Mouse (Mus musculus): ENCODE data around the gene Mapre3.

The Mapre3 gene

DNA sequence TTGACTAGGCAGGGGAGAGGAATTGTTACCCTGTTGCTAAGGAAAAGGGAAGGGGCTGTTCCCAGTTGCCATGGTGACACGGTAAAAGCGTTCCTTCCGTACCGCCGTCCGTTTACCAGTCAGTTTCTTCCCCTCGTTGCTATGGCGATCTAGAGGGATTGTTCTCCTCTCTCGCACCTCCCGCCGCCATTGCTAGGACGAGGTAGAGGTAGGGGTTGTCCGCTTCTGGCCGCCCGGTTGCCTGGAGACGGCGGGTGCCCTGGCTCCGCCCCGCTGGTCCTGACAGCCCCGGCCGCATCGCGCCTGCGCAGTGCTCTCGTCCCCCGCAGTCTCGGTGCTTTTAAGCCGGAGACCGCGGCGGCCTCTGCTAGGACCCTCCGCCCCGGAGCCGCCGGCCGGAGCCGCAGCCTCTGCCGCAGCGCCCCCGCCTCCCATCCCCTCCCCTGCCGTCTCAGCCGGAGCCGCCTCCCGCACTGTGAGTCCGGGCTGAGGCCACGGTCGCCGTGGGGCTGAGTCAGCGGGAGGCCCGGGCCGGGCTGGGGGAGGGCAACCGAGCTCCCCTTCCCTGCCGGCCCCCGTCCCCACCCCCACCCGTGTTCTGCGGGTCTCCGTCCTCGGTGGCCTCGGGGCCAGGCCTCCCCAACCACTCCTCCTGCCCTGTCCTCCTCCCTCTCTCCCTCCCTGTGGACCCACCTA is at the start of gene Mapre3:
Gene Mapre3 (plus strand): TSS at position 218 of the 696 bp plus-strand sequence.
- peak; percentile 73 for DNase-seq (ENCODE audit: low read depth)

DNA sequence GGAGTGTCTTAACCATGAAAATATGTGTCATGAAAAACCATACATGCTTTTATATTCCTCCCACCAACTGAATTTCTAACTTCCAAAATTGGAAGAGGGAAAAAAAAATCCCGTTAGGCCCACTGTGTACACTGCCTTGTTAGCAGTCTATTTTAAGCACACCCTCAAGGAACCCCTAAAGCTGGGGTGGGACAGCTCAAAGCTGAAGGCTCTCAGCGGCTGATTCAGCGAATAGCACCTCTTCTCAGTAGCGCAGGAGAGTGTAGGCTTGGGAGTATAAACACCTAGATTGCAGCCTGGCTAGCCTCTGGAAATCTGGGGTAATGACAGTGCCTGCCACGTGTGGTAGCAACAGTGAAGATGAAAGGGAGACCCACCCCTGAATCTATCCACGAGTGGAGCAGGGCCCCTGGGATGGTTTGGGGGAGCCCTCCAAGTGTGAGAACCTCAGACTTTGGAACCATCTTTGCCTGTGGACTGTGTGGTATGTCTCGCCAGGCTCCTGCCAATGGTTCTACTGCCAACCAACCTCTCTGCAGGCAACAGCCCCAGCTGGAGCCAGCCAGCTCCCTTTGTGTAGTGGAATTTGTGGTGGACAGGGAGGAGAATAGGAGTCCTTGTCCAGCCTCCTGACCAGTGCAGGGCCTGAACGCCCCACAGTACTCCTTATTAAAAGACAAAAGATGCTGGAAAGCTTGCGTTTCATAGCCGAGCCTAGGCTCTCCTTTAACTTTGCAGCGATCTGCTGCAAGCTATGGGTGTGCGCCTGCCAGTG is 48.7 kb upstream of the Mapre3 start:
- peak; percentile 56 for DNase-seq (ENCODE audit: low read depth)

DNA sequence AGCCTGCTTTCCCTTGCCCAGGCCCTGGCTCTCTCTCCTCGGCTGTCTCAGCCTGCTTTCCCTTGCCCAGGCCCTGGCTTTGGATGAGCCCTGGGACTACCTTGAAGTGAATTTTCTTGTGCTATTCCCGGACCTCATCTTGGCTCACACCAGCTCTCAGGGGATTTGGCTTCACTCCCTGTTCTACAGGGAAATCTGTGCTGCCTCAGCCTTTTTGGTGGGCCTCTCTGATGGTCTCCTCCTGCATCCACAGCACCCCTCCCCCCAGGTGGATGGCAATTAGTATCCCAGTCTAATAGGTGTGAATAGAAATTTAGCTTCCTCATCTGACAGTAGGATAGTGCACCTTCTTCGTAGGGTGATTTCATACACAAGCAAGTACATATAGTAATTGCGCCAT is 46.4 kb upstream of the Mapre3 start:
- peak; percentile 15 for DNase-seq (ENCODE audit: low read depth)

- peak; percentile 19 for DNase-seq (ENCODE audit: low read depth)
Measured at GRCm38 (mm10) chr5:30768598-30768997, 45.8 kb upstream of the Mapre3 start.

DNA sequence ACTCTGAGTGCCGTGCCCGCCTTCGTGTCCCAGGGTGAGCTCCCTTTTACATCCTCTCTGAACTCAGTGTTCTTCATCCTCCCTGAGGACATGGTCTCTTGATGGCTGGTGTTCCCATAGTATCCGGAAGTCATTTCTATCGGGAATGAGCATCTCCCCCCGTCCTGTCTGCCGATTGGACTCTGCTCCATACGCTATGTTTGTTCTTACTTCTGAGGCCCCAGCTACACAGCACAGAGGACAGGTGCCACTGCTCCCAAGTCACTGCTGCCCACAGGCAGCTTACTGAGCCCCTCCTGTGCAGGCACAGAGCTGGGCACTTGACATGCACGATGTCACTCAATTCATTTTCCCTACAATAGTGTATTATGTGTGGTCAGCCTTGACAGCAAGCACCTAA is 45.4 kb upstream of the Mapre3 start:
- no peak for DNase-seq (ENCODE audit: low read depth)

DNA sequence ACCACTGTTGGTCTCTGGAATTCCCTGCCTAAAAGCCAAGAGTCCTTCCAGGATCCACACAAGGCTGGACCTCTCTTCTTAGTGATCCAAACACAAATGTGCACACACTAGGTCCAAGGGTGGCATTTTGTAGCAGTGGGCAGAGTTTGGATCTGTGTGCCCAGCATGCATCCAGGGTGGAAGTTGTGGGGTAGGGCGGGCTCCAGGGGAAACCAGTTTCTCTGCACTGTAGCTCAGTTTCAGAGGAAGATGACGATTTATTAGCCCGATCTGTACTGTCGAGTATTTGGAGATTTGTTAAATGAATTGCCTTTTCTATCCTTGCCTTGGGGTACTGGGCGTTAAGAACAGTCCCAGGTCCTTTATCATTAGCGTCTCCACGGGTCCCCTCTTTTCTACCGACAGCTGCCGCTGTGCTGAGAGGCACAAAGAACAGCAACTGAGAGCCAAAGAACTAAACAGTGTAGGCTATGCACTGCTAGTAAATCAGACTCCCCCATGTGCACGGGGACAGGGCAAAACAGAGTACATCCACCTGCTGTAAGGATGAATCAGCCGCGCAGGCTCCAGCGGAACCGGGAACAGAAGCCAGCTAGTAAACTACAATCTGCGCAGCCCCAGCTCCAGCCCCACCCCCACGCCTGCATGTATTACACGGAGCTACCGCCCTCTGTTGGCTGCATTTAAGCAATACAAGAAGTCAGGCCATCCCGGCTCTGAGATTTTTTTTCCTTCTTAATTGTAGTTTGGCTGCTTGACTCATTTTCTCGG is 39.7 kb upstream of the Mapre3 start:
- peak; percentile 63 for DNase-seq (ENCODE audit: low read depth)

- DNase-seq (ENCODE audit: low read depth), result no peak
Measured at GRCm38 (mm10) chr5:30780699-30781098, 33.7 kb upstream of the Mapre3 start.

- no peak for DNase-seq (ENCODE audit: low read depth)
Measured at GRCm38 (mm10) chr5:30781147-30781546, 33.3 kb upstream of the Mapre3 start.

GRCm38 (mm10) chr5:30787381-30787780 is 27.1 kb upstream of the Mapre3 start:
- no peak for DNase-seq (ENCODE audit: low read depth)

DNA sequence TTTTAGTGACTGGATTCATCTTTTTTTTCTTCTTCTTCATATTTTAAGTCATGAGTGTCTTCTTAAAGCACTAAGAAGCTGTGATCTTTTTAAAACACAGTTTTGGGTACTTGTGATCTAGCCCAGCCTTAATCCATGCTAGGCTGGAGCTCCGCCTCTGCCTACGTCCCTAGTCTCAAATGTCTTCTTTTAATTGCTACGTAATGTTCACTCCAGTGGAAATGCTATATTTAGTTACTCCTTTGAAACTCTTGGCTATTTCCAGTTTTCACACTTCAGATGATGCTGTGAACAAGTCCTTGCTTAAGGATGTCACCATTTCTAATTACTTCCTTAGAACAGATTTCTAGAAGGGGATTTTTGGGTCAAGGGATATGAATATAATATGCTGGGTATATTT is 24.4 kb upstream of the Mapre3 start:
- DNase-seq (ENCODE audit: low read depth), result no peak

- DNase-seq (ENCODE audit: low read depth), result no peak
Measured at GRCm38 (mm10) chr5:30796125-30796524, 18.3 kb upstream of the Mapre3 start.

- DNase-seq (ENCODE audit: low read depth), result no peak
Measured at GRCm38 (mm10) chr5:30797482-30797881, 17.0 kb upstream of the Mapre3 start.

- no peak for DNase-seq (ENCODE audit: low read depth)
Measured at GRCm38 (mm10) chr5:30797982-30798381, 16.5 kb upstream of the Mapre3 start.

DNA sequence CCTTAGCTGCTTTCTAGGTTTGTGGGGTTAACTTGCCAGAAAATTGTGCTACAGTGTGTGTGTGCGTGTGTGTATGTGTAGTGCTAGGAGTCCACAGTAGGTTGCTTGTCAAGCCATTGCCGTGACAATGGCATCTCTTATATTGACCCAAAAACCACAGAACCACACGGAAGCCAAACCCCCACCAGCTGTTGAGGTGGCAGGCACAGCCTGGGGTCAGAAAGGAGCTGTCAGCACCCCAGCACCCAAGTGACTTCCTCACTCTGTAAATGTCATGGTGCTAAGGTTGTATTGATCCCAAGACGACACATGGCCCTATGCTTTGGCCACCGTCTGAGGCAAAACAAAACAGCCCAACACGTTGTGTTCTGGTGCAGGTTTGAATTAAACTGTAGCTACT is 15.5 kb upstream of the Mapre3 start:
- DNase-seq (ENCODE audit: low read depth), result no peak

- no peak for DNase-seq (ENCODE audit: low read depth)
Measured at GRCm38 (mm10) chr5:30802724-30803467, 11.5 kb upstream of the Mapre3 start.

DNA sequence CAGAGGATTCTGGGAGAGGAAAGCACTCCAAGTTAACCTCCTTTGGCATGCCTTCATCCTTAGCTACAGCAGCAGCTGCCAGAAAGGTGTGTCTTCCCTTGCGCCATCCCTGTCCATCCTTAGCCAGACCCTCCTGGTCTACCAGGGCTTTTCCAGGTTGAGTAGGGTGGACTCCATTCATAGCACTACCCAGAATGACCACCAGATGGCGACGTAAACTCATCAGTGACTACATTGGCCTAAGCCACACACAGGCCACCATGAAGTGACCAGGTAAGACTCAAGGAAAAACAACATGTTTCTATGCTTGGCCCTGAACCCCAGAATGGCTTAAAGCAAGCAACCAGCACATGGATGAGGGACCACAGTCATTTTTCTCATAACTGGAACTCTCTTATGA is 8.3 kb upstream of the Mapre3 start:
- peak; percentile 62 for DNase-seq (ENCODE audit: low read depth)

DNA sequence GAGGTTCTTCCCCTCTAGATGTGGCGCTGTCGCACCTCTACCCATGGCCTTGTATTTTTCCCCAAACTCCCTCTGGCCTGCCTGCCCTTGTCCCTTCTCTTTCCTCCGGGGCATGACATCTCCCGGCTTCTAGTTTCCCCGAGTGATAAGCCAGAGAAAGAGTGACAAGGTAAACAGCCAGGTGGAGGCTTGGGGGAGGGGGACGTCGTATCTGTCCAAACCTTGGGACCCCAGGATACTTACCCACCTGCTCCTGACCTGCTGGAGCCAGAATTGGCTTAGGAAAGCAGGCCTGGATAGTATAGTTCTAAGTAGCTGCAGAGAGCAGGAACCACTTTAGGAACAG is 652 bp downstream of the Mapre3 start:
- DNase-seq (ENCODE audit: low read depth), result no peak

- no peak for DNase-seq (ENCODE audit: low read depth)
Measured at GRCm38 (mm10) chr5:30816261-30816791, 1.9 kb downstream of the Mapre3 start.

GRCm38 (mm10) chr5:30818758-30819309 is 4.4 kb downstream of the Mapre3 start:
- DNase-seq (ENCODE audit: low read depth), result no peak

DNA sequence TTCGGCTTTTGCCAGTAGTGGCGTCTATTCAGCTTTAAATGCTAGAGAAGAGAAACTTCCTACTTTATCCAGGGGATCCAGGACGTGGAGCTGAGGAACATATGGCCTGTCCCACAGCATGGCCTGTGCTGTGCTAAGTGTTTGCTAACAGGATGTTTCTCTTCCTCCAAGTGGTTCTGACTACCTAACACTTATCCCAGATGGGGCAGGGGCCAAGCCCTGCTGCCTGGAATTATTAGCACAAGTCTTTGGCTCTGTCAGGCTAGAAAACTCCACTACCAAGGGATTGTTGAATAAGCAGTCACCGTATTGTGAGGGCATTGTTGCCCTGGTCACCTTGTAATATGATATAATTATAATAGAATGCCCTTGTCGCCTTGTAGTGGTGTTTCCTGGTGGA is 8.2 kb downstream of the Mapre3 start:
- no peak for DNase-seq (ENCODE audit: low read depth)

DNA sequence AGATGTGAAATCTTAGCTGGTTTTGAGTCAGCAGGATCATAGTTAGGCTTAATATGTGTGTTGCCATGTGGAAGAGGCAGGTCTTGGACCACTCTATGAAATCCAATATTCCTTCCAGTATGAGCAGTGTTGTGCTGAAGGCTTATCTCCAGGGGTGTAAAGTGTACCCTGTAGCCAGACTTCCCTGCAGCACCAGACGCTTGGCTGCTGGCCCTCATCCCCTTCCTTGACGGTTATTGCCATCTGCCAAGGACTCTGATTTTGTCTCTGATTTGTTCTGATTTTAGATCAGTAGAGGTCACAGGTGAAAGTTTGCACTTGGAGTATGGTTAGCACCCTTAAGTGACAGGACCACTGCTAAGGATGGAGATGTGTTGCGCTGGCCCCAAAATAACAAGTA is 8.7 kb downstream of the Mapre3 start:
- DNase-seq (ENCODE audit: low read depth), result no peak
